Mouse (Mus musculus) forebrain, embryonic 12.5 days (tissue): ENCODE measurements at regions not wholly inside any gene's neighbourhood (a gene's known extent, or its start where the extent isn't known, plus 50 kb on each side); places are given as distances from the start of the nearest gene placed in this dataset.

Experiments
- ATAC-seq: fragments of 200-750 bp; cut with Nextera tagmentation; 2 replicates; pipeline ENCODE4 v1.8.0; 2017; ENCODE audit warnings: moderate TSS enrichment; ENCODE audit not compliant: low FRiP score
- H3K27ac ChIP-seq: fragments of 300-500 bp; sonication (generic); 2 replicates; pipeline ENCODE4 v1.5.1; 2016; ENCODE audit warnings: mild to moderate bottlenecking
- H3K27me3 ChIP-seq: fragments of 300-500 bp; sonication (generic); 2 replicates; pipeline ENCODE4 v1.6.1; 2016; ENCODE audit warnings: mild to moderate bottlenecking
- H3K36me3 ChIP-seq: fragments of 300-500 bp; sonication (generic); replicated peaks from 2 replicates; pipeline ENCODE4 v1.6.1; 2016; ENCODE audit warnings: mild to moderate bottlenecking
- H3K4me1 ChIP-seq: fragments of 300-500 bp; sonication (generic); 2 replicates; pipeline ENCODE4 v1.6.1; 2016
- H3K4me2 ChIP-seq: fragments of 300-500 bp; sonication (generic); 2 replicates; pipeline ENCODE4 v1.6.1; 2016; ENCODE audit warnings: mild to moderate bottlenecking, moderate library complexity
- H3K4me3 ChIP-seq: fragments of 300-500 bp; sonication (generic); replicated peaks from 2 replicates; pipeline ENCODE4 v1.5.1; 2016; ENCODE audit warnings: mild to moderate bottlenecking
- H3K9ac ChIP-seq: fragments of 300-500 bp; sonication (generic); 2 replicates; pipeline ENCODE4 v1.6.1; 2016; ENCODE audit warnings: mild to moderate bottlenecking
- H3K9me3 ChIP-seq: fragments of 300-500 bp; sonication (generic); 2 replicates; pipeline ENCODE4 v1.6.1; 2016
- WGBS: fragments of 180-500 bp; shearing (Covaris S2); methylation state at CpG from one replicate; pipeline ENCODE4 v1.1.7; 2016; 5-methylcytosine and 5-hydroxymethylcytosine counted together

GRCm38 (mm10) chr5:111810079-111810808 lies 76.5 kb downstream of the Gm26897 start:
- no peak for ATAC-seq
- Histone ChIP-seq H3K4me2 (no peak overlapping the region), H3K9ac (no peak overlapping the region), H3K4me1 (peaks cover 33% of the 10 kb centered on the region), H3K9me3 (no peaks in the 10 kb centered on the region), H3K4me3 (no peak overlapping the region), H3K36me3 (no peaks in the 10 kb centered on the region), H3K27me3 (no peaks in the 10 kb centered on the region), H3K27ac (no peak overlapping the region)
- 39% methylated on average over 7 of the region's 7 CpGs for WGBS

- no peak overlapping the region for H3K9ac ChIP-seq
- WGBS, result 58% methylated on average over 7 of the region's 7 CpGs
- H3K36me3 ChIP-seq, result no peaks in the 10 kb centered on the region
- H3K27ac ChIP-seq, result no peak overlapping the region
- H3K9me3 ChIP-seq, result no peaks in the 10 kb centered on the region
- H3K27me3 ChIP-seq, result 0 out of 2 replicates have a peak, but pooled peaks cover 12% of the 10 kb centered on the region
- H3K4me1 ChIP-seq, result peaks cover 20% of the 10 kb centered on the region
- H3K4me3 ChIP-seq, result no peak overlapping the region
- no peak for ATAC-seq
- H3K4me2 ChIP-seq, result no peak overlapping the region
Observed at GRCm38 (mm10) chr5:111812581-111812980, 78.9 kb downstream of the Gm26897 start.

GRCm38 (mm10) chr5:111813090-111813753 lies 79.5 kb downstream of the Gm26897 start:
- Histone ChIP-seq H3K4me3 (no peak overlapping the region), H3K4me2 (no peak overlapping the region), H3K9ac (no peak overlapping the region), H3K27me3 (0 out of 2 replicates have a peak, but pooled peaks cover 12% of the 10 kb centered on the region), H3K4me1 (peaks cover 18% of the 10 kb centered on the region), H3K9me3 (no peaks in the 10 kb centered on the region), H3K27ac (no peak overlapping the region), H3K36me3 (no peaks in the 10 kb centered on the region)
- 76% methylated on average over 6 of the region's 6 CpGs for WGBS
- ATAC-seq, result no peak

GRCm38 (mm10) chr5:111814893-111815760 lies 81.4 kb downstream of the Gm26897 start:
- H3K4me3 ChIP-seq, result no peak overlapping the region
- peaks cover 17% of the 10 kb centered on the region; the same call in 1 of the 2 replicates for H3K27me3 ChIP-seq
- WGBS, result 90% methylated on average over 20 of the region's 20 CpGs
- no peaks in the 10 kb centered on the region for H3K36me3 ChIP-seq
- no peaks in the 10 kb centered on the region for H3K9me3 ChIP-seq
- ATAC-seq, result no peak
- H3K27ac ChIP-seq, result no peak overlapping the region
- H3K9ac ChIP-seq, result no peak overlapping the region
- no peak overlapping the region for H3K4me2 ChIP-seq
- H3K4me1 ChIP-seq, result peaks cover 18% of the 10 kb centered on the region

- WGBS, result 88% methylated on average over 9 of the region's 9 CpGs
- H3K4me2 ChIP-seq, result no peak overlapping the region
- H3K9ac ChIP-seq, result no peak overlapping the region
- H3K4me1 ChIP-seq, result peaks cover 8% of the 10 kb centered on the region; the same call in 1 of the 2 replicates
- no peak overlapping the region for H3K27ac ChIP-seq
- ATAC-seq, result no peak
- H3K36me3 ChIP-seq, result no peaks in the 10 kb centered on the region
- H3K27me3 ChIP-seq, result peaks cover 56% of the 10 kb centered on the region
- no peak overlapping the region for H3K4me3 ChIP-seq
- H3K9me3 ChIP-seq, result no peaks in the 10 kb centered on the region
Observed at GRCm38 (mm10) chr5:111820963-111821362, 87.2 kb downstream of the Gm26897 start.

- Histone ChIP-seq H3K4me3 (no peak overlapping the region), H3K27me3 (peaks cover 44% of the 10 kb centered on the region), H3K4me1 (peaks cover 8% of the 10 kb centered on the region; the same call in 1 of the 2 replicates), H3K4me2 (no peak overlapping the region), H3K27ac (no peak overlapping the region), H3K9me3 (no peaks in the 10 kb centered on the region), H3K9ac (no peak overlapping the region), H3K36me3 (no peaks in the 10 kb centered on the region)
- ATAC-seq, result no peak
Observed at GRCm38 (mm10) chr5:111822882-111823281, 89.2 kb downstream of the Gm26897 start.

GRCm38 (mm10) chr5:111823420-111823819 lies 89.7 kb downstream of the Gm26897 start:
- Histone ChIP-seq H3K4me2 (no peak overlapping the region), H3K4me1 (peaks cover 8% of the 10 kb centered on the region; the same call in 1 of the 2 replicates), H3K27ac (no peak overlapping the region), H3K9me3 (no peaks in the 10 kb centered on the region), H3K36me3 (no peaks in the 10 kb centered on the region), H3K4me3 (no peak overlapping the region), H3K9ac (no peak overlapping the region), H3K27me3 (peaks cover 44% of the 10 kb centered on the region)
- no peak for ATAC-seq
- 33% methylated on average over 4 of the region's 4 CpGs for WGBS

GRCm38 (mm10) chr5:111823842-111824241 lies 90.1 kb downstream of the Gm26897 start:
- Histone ChIP-seq H3K4me3 (no peak overlapping the region), H3K27ac (no peak overlapping the region), H3K4me1 (peaks cover 8% of the 10 kb centered on the region; the same call in 1 of the 2 replicates), H3K4me2 (no peak overlapping the region), H3K9ac (no peak overlapping the region), H3K36me3 (no peaks in the 10 kb centered on the region), H3K9me3 (no peaks in the 10 kb centered on the region), H3K27me3 (peaks cover 48% of the 10 kb centered on the region)
- ATAC-seq, result no peak
- WGBS, result 25% methylated on average over 5 of the region's 5 CpGs

- Histone ChIP-seq H3K4me2 (no peak overlapping the region), H3K9ac (no peak overlapping the region), H3K9me3 (no peaks in the 10 kb centered on the region), H3K27ac (no peak overlapping the region), H3K4me1 (peaks cover 8% of the 10 kb centered on the region; the same call in 1 of the 2 replicates), H3K27me3 (peaks cover 49% of the 10 kb centered on the region), H3K4me3 (no peak overlapping the region), H3K36me3 (no peaks in the 10 kb centered on the region)
- 80% methylated on average over 4 of the region's 4 CpGs for WGBS
- ATAC-seq, result no peak
Observed at GRCm38 (mm10) chr5:111824600-111825130, 90.9 kb downstream of the Gm26897 start.

GRCm38 (mm10) chr5:111829891-111830290 lies 96.2 kb downstream of the Gm26897 start:
- H3K9me3 ChIP-seq, result no peaks in the 10 kb centered on the region
- no peaks in the 10 kb centered on the region for H3K36me3 ChIP-seq
- no peak overlapping the region for H3K4me3 ChIP-seq
- WGBS, result 88% methylated on average over 6 of the region's 6 CpGs
- ATAC-seq, result no peak
- no peak overlapping the region for H3K27ac ChIP-seq
- no peaks in the 10 kb centered on the region for H3K4me1 ChIP-seq
- H3K9ac ChIP-seq, result no peak overlapping the region
- H3K4me2 ChIP-seq, result no peak overlapping the region
- H3K27me3 ChIP-seq, result peaks cover 42% of the 10 kb centered on the region

GRCm38 (mm10) chr5:111835737-111836667 lies 102.3 kb downstream of the Gm26897 start:
- no peaks in the 10 kb centered on the region for H3K9me3 ChIP-seq
- ATAC-seq, result no peak; the same call in 1 of the 2 replicates
- H3K27me3 ChIP-seq, result peaks cover 79% of the 10 kb centered on the region
- peak overlapping the region; percentile 86 for H3K27ac ChIP-seq
- H3K4me2 ChIP-seq, result peak overlapping the region; percentile 43
- H3K36me3 ChIP-seq, result no peaks in the 10 kb centered on the region
- peak overlapping the region; percentile 11 for H3K4me3 ChIP-seq
- peaks cover 25% of the 10 kb centered on the region for H3K4me1 ChIP-seq
- H3K9ac ChIP-seq, result peak overlapping the region; percentile 12; the same call in 1 of the 2 replicates
- 33% methylated on average over 17 of the region's 17 CpGs for WGBS
